Mouse (Mus musculus): Measurements from ENCODE around the gene Naaa.

- no peak for TF ChIP-seq POLR2A (IDR thresholded peaks at IDR 0.05; ENCODE audit: borderline replicate concordance, insufficient read depth, low read length)
- no peak for TF ChIP-seq CTCF (IDR thresholded peaks at IDR 0.05; ENCODE audit: borderline replicate concordance, insufficient read depth, low read depth, low read length)
These were observed 65.7 kb downstream of the Naaa start for GRCm38 (mm10) chr5:92212231-92212630.

Data from cerebellum, adult 2 months (tissue).